Mouse (Mus musculus) kidney, embryonic 14.5 days (tissue): Measurements from ENCODE around the gene Aox2. TPM values are rescaled to one million over a fixed set of nuclear protein-coding genes. Genes with fewer than 3 reads are reported as not detected.
"Not testable (repeated sequence)": the region's sequence is repeated elsewhere in the genome, so short reads cannot be mapped to it uniquely, and the experiment has no call there.

Source experiments
- ATAC-seq: fragments of 200-750 bp; cut with Nextera tagmentation; 2 replicates; pipeline ENCODE4 v1.8.0; 2017; ENCODE audit warnings: moderate number of reproducible peaks, mild to moderate bottlenecking, moderate TSS enrichment, moderate library complexity; ENCODE audit not compliant: low FRiP score, low TSS enrichment
- H3K27ac ChIP-seq: fragments of 300-500 bp; sonication (generic); 2 replicates; pipeline ENCODE4 v1.5.1; 2014; ENCODE audit warnings: low read depth, mild to moderate bottlenecking, low read length, moderate library complexity, mixed read lengths
- H3K27me3 ChIP-seq: fragments of 300-500 bp; sonication (generic); 2 replicates; pipeline ENCODE4 v1.6.1; 2014; ENCODE audit warnings: mild to moderate bottlenecking, low read length; ENCODE audit not compliant: control insufficient read depth, insufficient read depth
- H3K36me3 ChIP-seq: fragments of 300-500 bp; sonication (generic); 2 replicates; pipeline ENCODE4 v1.6.1; 2014; ENCODE audit warnings: low read length, mixed read lengths; ENCODE audit not compliant: control insufficient read depth, insufficient read depth
- H3K4me1 ChIP-seq: fragments of 300-500 bp; sonication (generic); 2 replicates; pipeline ENCODE4 v1.6.1; 2014; ENCODE audit warnings: low read length, mixed read lengths; ENCODE audit not compliant: control insufficient read depth, insufficient read depth
- H3K4me2 ChIP-seq: fragments of 300-500 bp; sonication (generic); replicated peaks from 2 replicates; pipeline ENCODE4 v1.6.1; 2014; ENCODE audit warnings: low read depth, mild to moderate bottlenecking, low read length
- H3K4me3 ChIP-seq: fragments of 300-500 bp; sonication (generic); 2 replicates; pipeline ENCODE4 v1.5.1; 2014; ENCODE audit warnings: mild to moderate bottlenecking, low read length
- H3K9ac ChIP-seq: fragments of 300-500 bp; sonication (generic); 2 replicates; pipeline ENCODE4 v1.6.1; 2014; ENCODE audit warnings: low read depth, mild to moderate bottlenecking, low read length, moderate library complexity
- H3K9me3 ChIP-seq: fragments of 300-500 bp; sonication (generic); 2 replicates; pipeline ENCODE4 v1.6.1; 2016; ENCODE audit warnings: low read length; ENCODE audit not compliant: control insufficient read depth
- WGBS: fragments of 180-500 bp; shearing (Covaris S2); extraction: QIAGEN DNeasy Blood & Tissue Kit; methylation state at CpG from one replicate; pipeline ENCODE4 v1.1.7; 2014; 5-methylcytosine and 5-hydroxymethylcytosine counted together
- polyA plus RNA-seq: library from polyadenylated mRNA; unstranded; fragments of >200 nt; fragmentation: Nextera tagmentation; extraction: Ambion mirVana; gene quantifications from 2 replicates; pipeline ENCODE4 v1.2.1, GENCODE M21; 2014

The Aox2 gene
- polyA plus RNA-seq, 1 experiment from 2014 or later = 0.12 TPM

DNA sequence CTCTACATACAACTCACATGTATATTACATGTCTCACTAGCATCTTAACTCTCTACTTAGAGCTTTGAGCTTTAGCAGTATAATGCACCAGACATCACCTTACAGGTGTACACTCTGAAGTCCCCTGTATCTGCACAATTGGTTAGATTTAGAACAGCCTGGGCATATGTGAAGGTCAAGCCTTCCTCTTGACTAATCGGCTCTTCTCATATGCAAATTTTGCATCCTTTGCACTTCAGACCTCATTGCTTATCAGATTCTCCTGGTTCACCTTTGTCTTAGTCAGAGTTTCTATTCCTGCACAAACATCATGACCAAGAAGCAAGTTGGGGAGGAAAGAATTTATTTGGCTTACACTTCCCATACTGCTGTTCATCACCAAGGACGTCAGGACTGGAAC, 91.6 kb downstream of the Aox2 start:
- Histone ChIP-seq H3K4me3 (no peak overlapping the region), H3K4me2 (no peak overlapping the region), H3K27ac (no peak overlapping the region), H3K4me1 (no peaks in the 10 kb centered on the region), H3K9ac (no peak overlapping the region), H3K27me3 (no peaks in the 10 kb centered on the region), H3K9me3 (no peaks in the 10 kb centered on the region), H3K36me3 (no peaks in the 10 kb centered on the region)
- no peak for ATAC-seq
- WGBS = 79% methylated on average over 2 of the region's 2 CpGs

DNA sequence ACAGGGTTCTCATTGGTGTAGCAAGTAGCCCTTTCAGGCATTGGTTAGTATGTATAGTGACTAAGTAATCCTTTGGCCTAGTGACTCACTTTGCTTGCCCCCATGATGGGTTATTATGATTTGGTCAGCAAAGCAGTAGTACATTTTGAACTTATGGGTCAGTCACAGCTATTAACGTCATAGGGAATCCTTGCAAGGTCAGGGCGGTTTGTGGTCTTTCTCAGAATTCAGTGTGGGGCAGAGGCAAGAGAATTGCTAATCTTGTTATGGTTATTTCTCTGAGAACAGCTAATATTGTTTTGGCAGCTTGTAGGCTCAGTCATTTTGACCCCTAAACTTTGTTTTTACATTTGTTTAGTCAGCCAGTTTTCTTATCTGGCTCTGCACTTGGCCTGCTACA, 96.1 kb downstream of the Aox2 start:
- not testable (repeated sequence) for H3K9ac ChIP-seq, H3K36me3 ChIP-seq, H3K4me3 ChIP-seq, H3K27ac ChIP-seq, H3K27me3 ChIP-seq, H3K4me1 ChIP-seq, ATAC-seq, H3K4me2 ChIP-seq, H3K9me3 ChIP-seq
- WGBS = 86% methylated on average over 2 of the region's 2 CpGs

DNA sequence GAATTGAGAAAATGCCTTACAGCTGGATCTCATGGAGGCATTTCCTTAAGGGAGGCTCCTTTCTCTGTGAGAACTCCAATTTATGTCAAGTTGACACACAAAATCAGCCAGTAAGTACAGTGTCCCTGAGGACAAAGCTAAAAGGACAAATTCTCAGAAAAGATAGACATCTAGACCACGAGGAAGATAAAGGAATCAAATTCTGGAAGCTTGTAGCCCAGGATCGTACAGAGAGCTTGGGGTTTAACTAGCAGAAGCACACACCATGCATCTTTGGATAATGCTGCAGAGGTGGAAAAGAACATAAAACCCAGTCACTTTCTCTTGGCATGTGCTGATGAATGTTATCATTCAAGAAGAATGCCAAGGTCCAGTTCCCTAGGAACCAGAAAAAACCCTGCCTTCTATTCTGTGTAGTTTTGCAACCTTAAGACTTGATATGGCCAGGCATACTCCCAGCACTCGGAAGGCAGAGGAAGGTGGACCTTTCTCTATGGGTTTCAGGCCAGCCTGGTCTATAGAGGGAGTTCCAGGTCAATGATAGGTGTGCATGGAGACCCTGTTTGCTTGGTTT, 97.5 kb downstream of the Aox2 start:
- no peaks in the 10 kb centered on the region for H3K4me1 ChIP-seq
- ATAC-seq = no peak

DNA sequence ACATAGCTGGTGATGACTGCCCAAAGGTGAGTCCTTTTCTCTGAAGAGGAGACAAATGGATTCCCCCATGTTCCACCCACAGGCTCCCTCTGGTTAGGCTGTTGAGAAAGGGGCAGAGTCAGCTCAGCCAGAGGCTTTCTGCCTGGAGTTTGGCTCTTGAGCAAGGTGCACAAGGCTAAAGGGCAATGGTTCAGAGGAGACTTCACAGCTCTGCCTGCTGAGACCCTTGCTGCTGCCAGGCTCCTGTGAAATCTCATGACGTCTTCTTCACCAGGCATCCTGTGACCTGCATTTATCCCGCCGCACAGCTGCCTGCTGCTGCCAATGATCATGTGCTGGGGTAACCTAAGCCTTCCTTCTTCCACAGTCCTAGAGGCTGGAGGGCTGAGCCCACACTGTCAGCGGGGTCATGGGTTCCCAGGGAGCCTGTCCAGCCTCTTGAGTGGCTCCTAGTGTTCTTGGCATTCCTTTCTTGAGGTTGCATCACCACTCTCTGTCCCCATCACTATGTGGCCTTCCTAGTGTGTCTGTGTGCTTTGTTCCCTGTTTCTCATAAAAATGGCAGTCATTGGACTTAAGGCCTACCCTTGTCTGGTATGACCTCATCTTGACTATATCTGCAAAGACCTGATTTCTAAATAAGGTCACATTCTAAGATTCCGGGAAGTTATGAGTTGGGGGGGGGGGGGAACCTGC, 104.6 kb downstream of the Aox2 start:
- H3K9me3 ChIP-seq = no peaks in the 10 kb centered on the region
- H3K9ac ChIP-seq = no peak overlapping the region
- H3K27me3 ChIP-seq = no peaks in the 10 kb centered on the region
- ATAC-seq = 0 out of 2 replicates have a peak, but pooled peaks have one; percentile 24
- H3K27ac ChIP-seq = no peak overlapping the region
- no peak overlapping the region for H3K4me2 ChIP-seq
- H3K4me3 ChIP-seq = no peak overlapping the region
- 82% methylated on average over 5 of the region's 5 CpGs for WGBS
- no peaks in the 10 kb centered on the region for H3K36me3 ChIP-seq
- H3K4me1 ChIP-seq = no peaks in the 10 kb centered on the region

More for the DNA sequence above, 97.5 kb downstream of the Aox2 start:
- Histone ChIP-seq H3K9me3 (no peaks in the 10 kb centered on the region), H3K27ac (no peak overlapping the region), H3K4me3 (no peak overlapping the region), H3K27me3 (no peaks in the 10 kb centered on the region), H3K9ac (no peak overlapping the region), H3K4me2 (no peak overlapping the region), H3K36me3 (no peaks in the 10 kb centered on the region)
- 78% methylated on average over 3 of the region's 3 CpGs for WGBS

DNA sequence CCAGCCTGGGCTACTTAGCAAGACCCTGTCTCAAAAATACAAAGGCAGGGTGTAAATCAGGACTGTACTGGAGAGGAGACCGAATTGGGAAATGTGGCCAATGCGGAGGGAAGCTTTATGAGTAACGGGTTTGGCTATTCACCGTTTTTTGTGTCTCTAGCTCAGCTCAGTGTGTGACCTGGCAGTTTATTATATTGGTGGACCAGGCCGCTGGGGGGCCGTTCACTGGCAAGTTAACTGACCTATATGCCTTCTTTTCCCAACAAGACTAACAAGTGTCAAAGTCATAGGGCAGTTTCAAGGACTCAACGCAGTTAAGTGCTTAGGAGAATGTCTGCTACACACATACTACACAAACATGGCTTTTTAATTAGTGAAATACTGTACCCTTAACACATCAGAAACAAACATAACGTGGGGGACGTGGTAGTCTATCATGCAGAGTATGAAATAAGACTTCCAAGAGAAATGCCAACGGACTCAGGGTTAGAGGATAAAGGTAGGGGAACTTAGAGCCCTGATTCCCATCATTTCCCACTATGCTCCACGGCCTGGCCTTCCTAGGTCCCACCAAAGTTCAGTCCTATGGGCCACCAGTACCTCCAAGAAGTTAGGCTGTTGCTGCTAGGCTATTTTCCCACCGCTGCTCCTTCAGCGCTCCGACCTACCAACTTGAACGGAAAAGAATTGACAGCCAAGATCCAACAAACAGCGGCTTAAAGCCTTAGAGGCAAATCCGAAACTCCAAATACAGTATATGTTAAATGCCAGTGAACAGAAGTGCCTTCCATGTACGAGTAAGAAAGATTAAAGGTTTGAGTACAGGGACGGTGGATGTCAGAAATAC, 113.5 kb downstream of the Aox2 start:
- WGBS = 40% methylated on average over 19 of the region's 19 CpGs
- Histone ChIP-seq H3K9me3 (no peaks in the 10 kb centered on the region), H3K4me3 (peak overlapping the region; percentile 96), H3K27ac (peak overlapping the region; percentile 99), H3K36me3 (peaks cover 20% of the 10 kb centered on the region), H3K4me1 (peaks cover 8% of the 10 kb centered on the region), H3K4me2 (peak overlapping the region; percentile 64), H3K27me3 (no peaks in the 10 kb centered on the region), H3K9ac (peak overlapping the region; percentile 95)
- ATAC-seq = no peak

DNA sequence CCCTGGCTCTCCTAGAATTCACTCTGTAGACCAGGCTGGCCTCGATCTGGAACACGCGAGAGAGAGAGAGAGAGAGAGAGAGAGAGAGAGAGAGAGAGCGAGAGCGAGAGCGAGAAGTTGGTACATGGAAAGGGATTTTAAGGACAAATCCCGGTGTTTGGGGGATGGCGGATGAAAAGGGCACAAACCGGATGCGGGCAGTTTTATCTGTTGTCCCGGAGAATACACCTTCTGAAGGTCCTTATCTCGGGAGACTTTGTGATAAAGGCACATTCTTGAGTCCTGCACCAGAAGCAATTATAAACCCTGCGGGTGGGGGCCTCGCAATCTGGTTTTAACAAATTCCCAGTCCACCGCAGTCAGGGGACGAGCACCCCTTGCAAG, 114.1 kb downstream of the Aox2 start:
- H3K4me1 ChIP-seq = peaks cover 8% of the 10 kb centered on the region
- peak overlapping the region; percentile 99 for H3K27ac ChIP-seq
- peak overlapping the region; percentile 96 for H3K4me3 ChIP-seq
- H3K9me3 ChIP-seq = no peaks in the 10 kb centered on the region
- 0% methylated on average over 16 of the region's 16 CpGs for WGBS
- peak overlapping the region; percentile 95 for H3K9ac ChIP-seq
- H3K36me3 ChIP-seq = peaks cover 26% of the 10 kb centered on the region
- no peak for ATAC-seq
- H3K4me2 ChIP-seq = peak overlapping the region; percentile 64
- H3K27me3 ChIP-seq = no peaks in the 10 kb centered on the region

DNA sequence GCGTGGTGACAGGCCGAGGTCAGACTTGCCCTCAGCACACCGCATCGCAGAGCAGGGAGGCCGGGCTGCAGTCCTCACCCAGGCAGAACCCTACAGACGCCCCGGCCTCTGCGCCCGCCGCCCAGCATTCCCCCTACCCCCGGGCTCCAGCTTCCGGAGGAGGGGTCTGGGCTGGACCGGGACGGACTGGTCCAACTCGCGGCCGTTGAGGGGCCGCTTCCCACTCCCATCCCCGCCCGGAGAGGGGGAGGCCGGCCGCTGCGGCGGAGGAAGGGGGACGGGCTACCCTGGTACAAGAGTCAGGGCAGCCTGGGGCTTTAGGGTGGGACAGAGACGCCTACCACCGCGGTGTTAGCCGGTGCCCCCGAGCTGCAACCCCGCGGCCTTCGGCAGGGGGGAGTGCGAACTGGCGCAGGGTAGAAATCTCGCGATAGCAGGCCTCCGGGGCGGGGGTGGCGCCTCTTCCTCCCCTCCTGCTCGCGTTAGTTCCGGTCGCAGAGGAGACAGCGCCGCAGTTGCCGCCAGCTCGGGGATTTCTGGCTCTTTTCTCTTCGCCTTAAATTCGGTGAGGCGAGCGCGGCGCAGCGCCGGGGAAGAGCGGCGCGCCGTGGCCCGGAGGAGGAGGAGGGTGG, 114.6 kb downstream of the Aox2 start, which contains the start of gene Bzw1:
Gene Bzw1, plus strand, starts transcription at position 247 of the 632 bp plus-strand sequence.
- Histone ChIP-seq H3K4me1 (peaks cover 8% of the 10 kb centered on the region), H3K27ac (peak within 1 kb of the TSS; percentile 99), H3K4me3 (peak within 1 kb of the TSS; percentile 96), H3K9ac (peak within 1 kb of the TSS; percentile 95), H3K27me3 (no peaks in the 10 kb centered on the region), H3K36me3 (peaks cover 31% of the 10 kb centered on the region), H3K4me2 (peak within 1 kb of the TSS; percentile 64), H3K9me3 (no peaks in the 10 kb centered on the region)
- under 1% methylated on average over 45 of the region's 61 CpGs for WGBS
- peak; percentile 97 for ATAC-seq

DNA sequence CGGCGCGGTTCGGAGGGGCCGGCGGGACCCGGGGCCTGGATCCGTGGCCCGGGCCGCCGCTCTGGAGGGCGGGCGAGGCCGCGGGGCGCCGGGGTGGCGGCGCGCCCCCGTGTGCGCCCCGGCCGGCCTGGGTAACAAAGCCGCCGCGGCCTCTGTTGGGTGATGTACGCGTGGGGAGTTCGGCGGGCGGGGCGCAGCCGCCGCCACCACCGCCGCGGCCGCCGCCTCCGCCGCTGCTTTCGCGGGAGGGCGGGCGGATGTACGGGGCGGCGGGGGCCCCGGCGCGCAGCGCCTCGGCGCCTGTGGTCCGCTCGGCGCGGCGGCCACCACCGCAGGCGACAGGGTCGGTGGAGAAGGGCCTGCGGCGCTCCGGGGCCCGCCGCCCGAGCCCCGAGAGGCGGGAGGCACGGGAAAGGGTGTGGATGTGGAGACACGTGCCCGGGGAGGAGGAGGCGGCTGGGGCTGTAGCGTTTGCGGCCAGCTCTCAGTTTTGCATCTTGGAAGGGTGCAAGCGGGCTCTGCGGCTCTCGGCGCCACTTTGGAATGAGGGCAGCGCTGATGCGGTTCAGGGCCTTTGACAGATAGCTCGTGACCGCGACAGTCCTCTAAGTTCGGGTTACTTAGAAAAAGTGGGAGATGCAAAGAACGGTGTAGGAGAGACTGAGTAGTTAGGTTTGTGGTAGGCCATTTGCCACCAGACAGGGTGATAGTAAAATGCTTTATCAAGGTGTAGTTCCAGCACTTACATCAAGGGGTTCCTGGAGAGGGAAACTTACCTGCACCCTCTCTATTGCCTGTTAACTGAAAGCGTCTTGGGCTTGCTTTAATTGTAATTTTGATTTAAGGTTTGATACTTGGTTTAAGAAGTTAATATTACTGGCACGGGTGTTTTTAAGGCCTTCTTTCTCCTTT, 115.4 kb downstream of the Aox2 start:
- H3K27me3 ChIP-seq = no peaks in the 10 kb centered on the region
- peak overlapping the region; percentile 47 for H3K4me2 ChIP-seq
- H3K4me1 ChIP-seq = peaks cover 8% of the 10 kb centered on the region
- peak overlapping the region; percentile 95 for H3K9ac ChIP-seq
- 1% methylated on average over 54 of the region's 90 CpGs for WGBS
- H3K27ac ChIP-seq = peak overlapping the region; percentile 99
- H3K36me3 ChIP-seq = peaks cover 38% of the 10 kb centered on the region
- peak; percentile 61 for ATAC-seq
- H3K9me3 ChIP-seq = no peaks in the 10 kb centered on the region
- H3K4me3 ChIP-seq = peak overlapping the region; percentile 96
